Mouse (Mus musculus) hematopoietic multipotent progenitor cell, adult 10-12 weeks (in vitro differentiated cells): ENCODE data around the gene Isoc2a. TPM values are rescaled to one million over a fixed set of nuclear protein-coding genes. Genes with fewer than 3 reads are reported as not detected.

ENCODE experiments used
- polyA plus RNA-seq: library from polyadenylated mRNA; stranded (reverse); fragments of >175 nt; gene quantifications from 2 replicates; pipeline ENCODE4 v1.2.3, GENCODE M21; 2012; ENCODE audit warnings: low replicate concordance

Gene Isoc2a
- polyA plus RNA-seq, result 3.7 and 21.0 TPM in 2 replicates

GRCm38 (mm10) chr7:4876753-4877221 lies at the start of gene Isoc2a:
Gene Isoc2a, plus strand, starts transcription at chr7:4877153.

DNA sequence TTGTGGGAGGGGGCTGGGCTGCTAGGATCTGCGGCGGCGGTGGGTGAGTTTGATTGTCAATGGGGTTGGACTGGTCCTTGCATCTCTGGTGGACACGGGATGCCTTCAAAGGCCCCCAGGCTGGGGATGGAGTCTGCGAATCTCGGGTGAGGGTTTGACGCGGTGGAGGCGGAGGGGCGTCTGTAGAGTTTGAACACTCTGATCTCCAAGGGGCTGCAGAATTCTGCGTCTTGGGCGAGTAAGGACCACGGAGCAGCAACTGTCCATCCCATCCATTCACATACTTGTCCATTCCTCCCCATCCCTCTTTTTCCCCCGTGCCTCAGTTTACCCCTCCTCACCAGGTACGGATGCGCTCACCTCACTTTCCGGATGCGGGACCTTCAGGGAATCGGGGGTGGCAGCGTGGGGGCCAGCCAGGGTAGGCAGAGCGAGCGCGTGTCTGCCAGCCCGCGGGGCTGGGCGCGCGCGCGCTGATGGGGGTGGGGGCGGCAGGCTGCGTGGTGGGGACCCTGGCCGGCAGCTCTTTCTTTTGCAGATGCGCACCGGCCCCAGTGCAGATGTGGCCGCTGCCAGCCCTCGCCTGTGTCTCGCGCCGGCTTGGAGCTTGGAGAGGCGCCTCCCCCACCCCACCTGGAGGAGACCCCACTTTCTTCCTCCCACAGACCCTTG lies 32.6 kb upstream of the Isoc2a start, which contains the start of gene Shisa7:
Gene Shisa7 (minus strand): TSS at position 452 of the 672 bp plus-strand sequence.

DNA sequence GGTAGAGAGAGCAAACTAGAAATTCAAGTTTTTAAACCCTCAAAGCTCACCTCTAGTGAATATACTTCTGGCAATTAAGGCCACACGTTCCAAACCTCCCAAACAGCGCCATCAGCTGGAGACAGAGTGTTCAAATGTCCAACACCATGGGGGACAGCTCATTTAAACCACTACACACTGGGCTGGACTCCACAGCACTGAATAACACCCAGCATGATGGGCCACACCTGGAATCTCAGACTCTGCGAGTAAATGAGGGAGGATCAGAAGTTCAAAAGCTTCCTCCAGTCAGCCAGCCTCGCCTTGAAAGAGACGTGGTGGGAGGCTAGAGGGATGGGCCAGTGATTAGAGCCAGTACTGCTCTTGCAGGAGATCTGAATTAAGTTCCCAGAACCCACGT lies 6.8 kb upstream of the Isoc2a start, which contains the start of gene Isoc2b:
Gene Isoc2b (minus strand): TSS at position 126 of the 400 bp plus-strand sequence.

DNA sequence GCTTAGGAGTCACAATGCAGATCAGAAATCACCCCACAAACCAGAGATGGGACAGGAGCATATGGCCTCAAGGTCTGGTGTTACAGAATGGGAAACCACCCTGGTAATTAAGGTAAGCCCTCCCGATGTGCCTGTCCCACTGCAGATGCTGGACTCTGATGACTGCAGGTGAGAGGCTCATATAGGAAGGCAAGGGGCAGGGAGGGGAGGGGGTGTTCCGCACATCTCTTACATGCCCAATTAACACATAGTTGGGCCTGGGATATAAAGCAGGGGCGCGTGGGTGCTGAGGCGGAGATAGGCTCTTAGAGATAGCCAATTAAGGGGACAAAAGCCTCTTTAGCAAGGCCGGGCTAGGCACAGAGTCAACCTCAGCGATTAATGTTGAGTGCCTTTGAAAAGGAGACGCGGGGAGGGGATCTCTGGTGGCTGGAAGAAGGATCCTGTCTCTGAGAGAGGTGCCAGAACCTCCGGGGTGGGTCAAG lies 29.6 kb downstream of the Isoc2a start, which contains the start of gene Gm36210:
Gene Gm36210 (minus strand): TSS at position 51 of the 485 bp plus-strand sequence.

DNA sequence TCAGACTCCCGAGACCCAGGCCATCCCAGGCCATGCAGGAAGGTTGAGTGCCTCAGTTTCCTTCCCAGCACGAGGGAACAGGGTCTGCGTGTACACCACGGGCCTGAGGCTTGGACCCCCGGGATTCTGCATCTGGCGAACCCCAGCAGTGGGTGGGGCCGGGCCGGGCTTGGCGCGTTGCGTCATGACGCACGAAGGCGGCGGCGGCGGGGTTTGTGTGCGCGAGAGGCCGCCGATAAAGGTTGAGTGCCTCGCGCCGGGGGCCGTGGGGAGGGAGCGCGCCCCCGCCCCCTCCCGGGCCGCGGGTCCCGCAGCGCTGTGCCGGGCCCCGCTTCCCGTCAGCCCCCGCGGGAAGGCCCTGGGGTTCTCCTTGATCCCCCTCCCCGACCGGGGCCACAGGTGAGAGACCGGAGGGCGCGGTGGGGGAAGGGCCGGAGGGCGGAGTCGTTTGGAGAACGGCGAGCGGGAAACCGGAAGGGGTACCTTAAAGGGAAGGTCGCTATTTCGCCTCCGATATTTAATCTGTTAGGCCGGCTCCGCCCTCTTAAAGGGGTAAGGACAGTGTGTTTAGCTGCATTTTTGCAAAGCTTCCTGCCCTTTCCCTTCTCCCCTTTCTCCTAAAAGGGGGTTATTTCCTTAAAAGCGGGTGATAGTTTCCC lies 38.2 kb downstream of the Isoc2a start, which contains the start of gene Zfp628:
Gene Zfp628 (plus strand): TSS at position 211 of the 659 bp plus-strand sequence.

GRCm38 (mm10) chr7:4921824-4922482 lies 45.0 kb downstream of the Isoc2a start, which contains the start of gene Nat14:
Gene Nat14, plus strand, starts transcription at chr7:4922028.

GRCm38 (mm10) chr7:4925441-4926381 lies 48.8 kb downstream of the Isoc2a start, which contains the start of gene Ssc5d:
Gene Ssc5d, plus strand, starts transcription at chr7:4925785.

Other genes starting within 250 kb of the Isoc2a start
- gene Tmem86b, start 245.7 kb upstream of the Isoc2a start, polyA plus RNA-seq, result 2.6 and 8.1 TPM in 2 replicates
- 241 and 493 TPM in 2 replicates for gene Ppp6r1, start 218.1 kb upstream of the Isoc2a start, polyA plus RNA-seq
- gene Hspbp1, start 192.1 kb upstream of the Isoc2a start, polyA plus RNA-seq, result 70.2 and 112 TPM in 2 replicates
- 0.12 and 0.15 TPM in 2 replicates for gene Brsk1, start 186.5 kb upstream of the Isoc2a start, polyA plus RNA-seq
- 1.00 and 1.3 TPM in 2 replicates for gene Tmem150b, start 151.9 kb upstream of the Isoc2a start, polyA plus RNA-seq
- 141 and 389 TPM in 2 replicates for gene Kmt5c, start 137.0 kb upstream of the Isoc2a start, polyA plus RNA-seq
- 6.8 and 13.1 TPM in 2 replicates for gene Cox6b2, start 124.1 kb upstream of the Isoc2a start, polyA plus RNA-seq
- not detected in 2 replicates for gene Fam71e2, start 105.9 kb upstream of the Isoc2a start, polyA plus RNA-seq
- gene Il11, start 94.3 kb upstream of the Isoc2a start, polyA plus RNA-seq, result 0.09 TPM in 1 of 2 replicates, not detected in the other
- gene Tmem190, start 94.2 kb upstream of the Isoc2a start, polyA plus RNA-seq, result not detected in 2 replicates
- gene Tmem238, start 87.5 kb upstream of the Isoc2a start, polyA plus RNA-seq, result 22.8 and 58.3 TPM in 2 replicates
- gene Rpl28, start 84.3 kb upstream of the Isoc2a start, polyA plus RNA-seq, result 2,892 and 4,049 TPM in 2 replicates
- gene Ube2s, start 64.6 kb upstream of the Isoc2a start, polyA plus RNA-seq, result 104 and 125 TPM in 2 replicates
- gene Shisa7, start 32.5 kb upstream of the Isoc2a start, polyA plus RNA-seq, result 0.09 and 1.7 TPM in 2 replicates
- gene Isoc2b, start 6.9 kb upstream of the Isoc2a start, polyA plus RNA-seq, result 1.5 and 1.6 TPM in 2 replicates
- gene Gm36210, start 29.4 kb downstream of the Isoc2a start, polyA plus RNA-seq, result 0.17 TPM in 1 of 2 replicates, not detected in the other
- gene Zfp628, start 38.1 kb downstream of the Isoc2a start, polyA plus RNA-seq, result 49.2 and 81.2 TPM in 2 replicates
- 1.9 and 3.5 TPM in 2 replicates for gene Nat14, start 44.9 kb downstream of the Isoc2a start, polyA plus RNA-seq
- gene Ssc5d, start 48.6 kb downstream of the Isoc2a start, polyA plus RNA-seq, result 0.11 and 0.21 TPM in 2 replicates
- 0.25 and 0.81 TPM in 2 replicates for gene Sbk2, start 87.3 kb downstream of the Isoc2a start, polyA plus RNA-seq
- gene Sbk3, start 94.0 kb downstream of the Isoc2a start, polyA plus RNA-seq, result not detected in 2 replicates
- 57.7 and 140 TPM in 2 replicates for gene Zfp579, start 119.0 kb downstream of the Isoc2a start, polyA plus RNA-seq
- gene Zfp524, start 137.3 kb downstream of the Isoc2a start, polyA plus RNA-seq, result 60.5 and 72.3 TPM in 2 replicates
- 31.6 and 47.8 TPM in 2 replicates for gene Fiz1, start 137.5 kb downstream of the Isoc2a start, polyA plus RNA-seq
- gene Gm44973, start 138.3 kb downstream of the Isoc2a start, polyA plus RNA-seq, result 55.5 TPM in 1 of 2 replicates, not detected in the other
- gene Zfp865, start 143.2 kb downstream of the Isoc2a start, polyA plus RNA-seq, result 97.4 and 264 TPM in 2 replicates
- 0.99 and 2.0 TPM in 2 replicates for gene Ccdc106, start 143.4 kb downstream of the Isoc2a start, polyA plus RNA-seq
- not detected in 2 replicates for gene 4632433K11Rik, start 157.0 kb downstream of the Isoc2a start, polyA plus RNA-seq
- gene Zfp784, start 161.3 kb downstream of the Isoc2a start, polyA plus RNA-seq, result 4.2 and 6.3 TPM in 2 replicates
- gene Zfp580, start 174.4 kb downstream of the Isoc2a start, polyA plus RNA-seq, result 27.8 and 63.8 TPM in 2 replicates
- 344 and 667 TPM in 2 replicates for gene U2af2, start 185.0 kb downstream of the Isoc2a start, polyA plus RNA-seq
- 685 and 1,033 TPM in 2 replicates for gene Epn1, start 203.1 kb downstream of the Isoc2a start, polyA plus RNA-seq
- gene Rfpl4, start 239.8 kb downstream of the Isoc2a start, polyA plus RNA-seq, result not detected in 2 replicates
- 0.20 and 0.23 TPM in 2 replicates for gene Rasl2-9, start 248.8 kb downstream of the Isoc2a start, polyA plus RNA-seq